Mouse (Mus musculus): Measurements from ENCODE around the gene Pax2.

DNA sequence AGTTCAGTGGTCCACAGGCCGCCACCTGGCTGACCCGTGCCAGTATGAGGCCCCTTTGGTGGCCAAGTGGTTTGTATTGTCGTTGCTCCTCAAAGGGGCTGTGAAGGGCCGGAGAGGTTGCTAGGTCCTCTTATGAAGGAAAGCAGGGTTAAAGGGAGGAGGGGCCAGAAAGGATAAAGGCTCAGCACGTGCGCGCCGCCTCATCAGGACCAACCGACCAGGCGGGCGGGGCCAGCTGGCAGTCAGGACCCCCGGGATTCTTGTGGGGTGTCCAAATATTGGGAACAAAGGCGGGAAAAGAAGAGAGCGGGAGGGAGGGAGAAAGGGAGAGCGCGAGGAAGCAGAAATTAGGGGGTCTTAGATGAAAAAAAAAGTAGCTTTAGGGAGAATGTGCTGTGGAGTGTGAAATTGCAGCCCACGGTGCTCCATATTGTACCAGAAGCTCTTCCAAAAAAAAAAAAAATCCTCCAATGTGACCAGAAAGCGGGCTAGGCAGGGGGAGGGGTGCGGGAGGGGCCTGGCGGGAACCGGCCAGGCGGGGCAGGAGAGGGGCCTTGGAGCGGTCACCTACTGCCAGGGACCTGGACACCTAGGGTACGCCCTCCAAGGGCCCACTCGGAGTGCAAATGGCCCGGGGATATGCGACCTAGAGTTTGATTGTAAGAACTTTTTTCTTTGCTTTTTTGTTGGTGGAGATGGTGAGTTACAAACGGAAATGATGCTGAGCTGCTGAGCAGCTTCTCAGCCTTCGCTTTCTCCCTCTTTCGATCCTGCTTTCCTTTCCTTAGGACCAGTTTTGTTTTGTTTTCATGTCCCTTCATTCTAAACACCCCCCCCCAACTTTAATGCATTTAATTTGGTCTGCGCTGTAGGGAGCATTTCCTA, 3.5 kb upstream of the Pax2 start:
- TF ChIP-seq POLR2A (IDR thresholded peaks at IDR 0.05; ENCODE audit: low read depth, low read length) (no peak), CTCF (conservative IDR thresholded peaks at IDR 0.05; ENCODE audit: insufficient read depth, insufficient read length, low read depth, low read length) (no peak)

Data from kidney, adult 2 months (tissue).